Mouse (Mus musculus) limb, embryonic 13.5 days (tissue): ENCODE measurements around the gene Vstm2l. TPM values are rescaled to one million over a fixed set of nuclear protein-coding genes. Genes with fewer than 3 reads are reported as not detected.

Source experiments
- polyA plus RNA-seq: library from polyadenylated mRNA; unstranded; fragments of >200 nt; fragmentation: Nextera tagmentation; extraction: Ambion mirVana; gene quantifications from 2 replicates; pipeline ENCODE4 v1.2.1, GENCODE M21; 2015

Vstm2l gene
- polyA plus RNA-seq, 1 experiment from 2014 or later: not detected

Other genes with a start within 250 kb of the Vstm2l start
- gene Ctnnbl1, start 177.3 kb upstream of the Vstm2l start, polyA plus RNA-seq: 66.8 and 67.4 TPM in 2 replicates
- gene Tti1, start 113.8 kb downstream of the Vstm2l start, polyA plus RNA-seq: 23.8 and 25.8 TPM in 2 replicates
- 46.7 and 51.3 TPM in 2 replicates for gene Rprd1b, start 113.8 kb downstream of the Vstm2l start, polyA plus RNA-seq
- 6.2 and 7.5 TPM in 2 replicates for gene Tgm2, start 231.8 kb downstream of the Vstm2l start, polyA plus RNA-seq